Mouse (Mus musculus) left cerebral cortex, adult 9 months (tissue): ENCODE measurements at regions not wholly inside any gene's neighbourhood (a gene's known extent, or its start where the extent isn't known, plus 50 kb on each side); places are given as distances from the start of the nearest gene placed in this dataset.

Source experiments
- DNase-seq, 2 experiments: peaks; one replicate each; pipeline ENCODE4 v3.0.0; 2022; ENCODE audit warnings: low spot score in 2 of 2

GRCm38 (mm10) chr4:54704696-54705095, 240.2 kb upstream of the Zfp462 start:
- no peak for DNase-seq

GRCm38 (mm10) chr4:54709751-54710150, 235.1 kb upstream of the Zfp462 start:
- no peak for DNase-seq

GRCm38 (mm10) chr4:54712929-54713328, 231.9 kb upstream of the Zfp462 start:
- no peak for DNase-seq

GRCm38 (mm10) chr4:54714612-54715342, 230.1 kb upstream of the Zfp462 start:
- DNase-seq = no peak

- DNase-seq = peak in 1 of 2 experiments; percentile 32
Measured at GRCm38 (mm10) chr4:54718083-54718482, 226.8 kb upstream of the Zfp462 start.

- no peak for DNase-seq
Measured at GRCm38 (mm10) chr4:54739001-54739400, 205.8 kb upstream of the Zfp462 start.

- DNase-seq = peak in 1 of 2 experiments; percentile 16
Measured at GRCm38 (mm10) chr4:54751458-54751857, 193.4 kb upstream of the Zfp462 start.

- no peak for DNase-seq
Measured at GRCm38 (mm10) chr4:54756441-54756840, 188.4 kb upstream of the Zfp462 start.

- DNase-seq = peak in 1 of 2 experiments; percentile 33
Measured at GRCm38 (mm10) chr4:54757715-54758500, 186.9 kb upstream of the Zfp462 start.

- DNase-seq = no peak
Measured at GRCm38 (mm10) chr4:54758501-54758829, 186.4 kb upstream of the Zfp462 start.

GRCm38 (mm10) chr4:54761257-54761656, 183.6 kb upstream of the Zfp462 start:
- no peak for DNase-seq

GRCm38 (mm10) chr4:54765045-54765444, 179.8 kb upstream of the Zfp462 start:
- DNase-seq = no peak

GRCm38 (mm10) chr4:54767506-54768200, 177.2 kb upstream of the Zfp462 start:
- DNase-seq = no peak

GRCm38 (mm10) chr4:54768836-54769235, 176.0 kb upstream of the Zfp462 start:
- DNase-seq = no peak

GRCm38 (mm10) chr4:54774066-54774465, 170.8 kb upstream of the Zfp462 start:
- DNase-seq = peak in 1 of 2 experiments; percentile 74

- DNase-seq = no peak
Measured at GRCm38 (mm10) chr4:54774717-54775116, 170.1 kb upstream of the Zfp462 start.

GRCm38 (mm10) chr4:54780511-54780910, 164.3 kb upstream of the Zfp462 start:
- no peak for DNase-seq

- DNase-seq = no peak
Measured at GRCm38 (mm10) chr4:54791217-54791742, 153.6 kb upstream of the Zfp462 start.

GRCm38 (mm10) chr4:54793857-54794256, 151.0 kb upstream of the Zfp462 start:
- DNase-seq = no peak

GRCm38 (mm10) chr4:54795246-54795645, 149.6 kb upstream of the Zfp462 start:
- DNase-seq = no peak

- no peak for DNase-seq
Measured at GRCm38 (mm10) chr4:54798523-54798922, 146.3 kb upstream of the Zfp462 start.

- no peak for DNase-seq
Measured at GRCm38 (mm10) chr4:54811163-54811562, 133.7 kb upstream of the Zfp462 start.
